Mouse (Mus musculus): ENCODE data around the gene Ubtd1.
"Not testable (repeated sequence)": the region's sequence is repeated elsewhere in the genome, so short reads cannot be mapped to it uniquely, and the experiment has no call there.

The Ubtd1 gene

GRCm38 (mm10) chr19:42061443-42061842 lies 79.9 kb downstream of the Ubtd1 start:
- DNase-seq (ENCODE audit: low read depth) = no peak

GRCm38 (mm10) chr19:42068441-42069240 lies 87.1 kb downstream of the Ubtd1 start:
- no peak for DNase-seq (ENCODE audit: low read depth)

GRCm38 (mm10) chr19:42069241-42069525 lies 87.6 kb downstream of the Ubtd1 start:
- DNase-seq (ENCODE audit: low read depth) = no peak

- no peak for DNase-seq (ENCODE audit: low read depth)
These were observed 89.7 kb downstream of the Ubtd1 start for GRCm38 (mm10) chr19:42071221-42071620.

GRCm38 (mm10) chr19:42071886-42072608 lies 90.5 kb downstream of the Ubtd1 start:
- no peak for DNase-seq (ENCODE audit: low read depth)

GRCm38 (mm10) chr19:42072802-42073201 lies 91.2 kb downstream of the Ubtd1 start:
- no peak for DNase-seq (ENCODE audit: low read depth)

GRCm38 (mm10) chr19:42075051-42075450 lies 93.5 kb downstream of the Ubtd1 start:
- no peak for DNase-seq (ENCODE audit: low read depth)

- no peak for DNase-seq (ENCODE audit: low read depth)
These were observed 94.4 kb downstream of the Ubtd1 start for GRCm38 (mm10) chr19:42075992-42076391.

GRCm38 (mm10) chr19:42078566-42078965 lies 97.0 kb downstream of the Ubtd1 start:
- no peak for DNase-seq (ENCODE audit: low read depth)

GRCm38 (mm10) chr19:42079006-42079405 lies 97.4 kb downstream of the Ubtd1 start:
- DNase-seq (ENCODE audit: low read depth) = no peak

- no peak for DNase-seq (ENCODE audit: low read depth)
These were observed 98.4 kb downstream of the Ubtd1 start for GRCm38 (mm10) chr19:42079950-42080349.

GRCm38 (mm10) chr19:42080469-42080868 lies 98.9 kb downstream of the Ubtd1 start:
- DNase-seq (ENCODE audit: low read depth) = no peak

- DNase-seq (ENCODE audit: low read depth) = not testable (repeated sequence)
These were observed 100.0 kb downstream of the Ubtd1 start for GRCm38 (mm10) chr19:42081613-42082012.
